Mouse (Mus musculus) cerebellum, adult 11 months (tissue): ENCODE results near the gene En2.

Experiments used
- DNase-seq: peaks from one replicate; pipeline ENCODE4 v3.0.0; 2022

The En2 gene

GRCm38 (mm10) chr5:28161383-28161937 is 4.0 kb upstream of the En2 start:
- peak; percentile 54 for DNase-seq

GRCm38 (mm10) chr5:28161938-28162402 is 3.5 kb upstream of the En2 start:
- peak; percentile 83 for DNase-seq

GRCm38 (mm10) chr5:28163926-28164325 is 1.6 kb upstream of the En2 start:
- no peak for DNase-seq

GRCm38 (mm10) chr5:28166256-28167231 is 1.1 kb downstream of the En2 start:
- peak; percentile 60 for DNase-seq

GRCm38 (mm10) chr5:28167611-28168252 is 2.2 kb downstream of the En2 start:
- no peak for DNase-seq

- DNase-seq = no peak
Measured at GRCm38 (mm10) chr5:28168253-28169165, 3.0 kb downstream of the En2 start.

GRCm38 (mm10) chr5:28169166-28169801 is 3.8 kb downstream of the En2 start:
- DNase-seq = no peak

GRCm38 (mm10) chr5:28170081-28170480 is 4.6 kb downstream of the En2 start:
- DNase-seq = no peak

GRCm38 (mm10) chr5:28170892-28171291 is 5.4 kb downstream of the En2 start:
- DNase-seq = no peak

GRCm38 (mm10) chr5:28171667-28172066 is 6.2 kb downstream of the En2 start:
- no peak for DNase-seq

- no peak for DNase-seq
Measured at GRCm38 (mm10) chr5:28172261-28172920, 6.9 kb downstream of the En2 start.

- no peak for DNase-seq
Measured at GRCm38 (mm10) chr5:28172921-28173670, 7.6 kb downstream of the En2 start.

GRCm38 (mm10) chr5:28173674-28174073 is 8.2 kb downstream of the En2 start:
- DNase-seq = no peak

- no peak for DNase-seq
Measured at GRCm38 (mm10) chr5:28174086-28174485, 8.6 kb downstream of the En2 start.

- no peak for DNase-seq
Measured at GRCm38 (mm10) chr5:28174876-28175569, 9.5 kb downstream of the En2 start.

- DNase-seq = no peak
Measured at GRCm38 (mm10) chr5:28175570-28175919, 10.1 kb downstream of the En2 start.

GRCm38 (mm10) chr5:28176023-28176422 is 10.5 kb downstream of the En2 start:
- no peak for DNase-seq

- DNase-seq = no peak
Measured at GRCm38 (mm10) chr5:28176585-28176984, 11.1 kb downstream of the En2 start.

- DNase-seq = no peak
Measured at GRCm38 (mm10) chr5:28178322-28178721, 12.8 kb downstream of the En2 start.

GRCm38 (mm10) chr5:28179237-28179790 is 13.8 kb downstream of the En2 start:
- DNase-seq = no peak
